Mouse (Mus musculus) small intestine, adult 2 months (tissue): ENCODE results near the gene Tcl1.
"Not testable (repeated sequence)": the region's sequence is repeated elsewhere in the genome, so short reads cannot be mapped to it uniquely, and the experiment has no call there.

Experiments used
- CTCF ChIP-seq: fragments of 200-500 bp; IDR thresholded peaks from 2 replicates; pipeline ENCODE4 v1.5.1; 2012; ENCODE audit warnings: low read depth, mild to moderate bottlenecking, control low read depth, inconsistent platforms, low read length, moderate library complexity, mixed read lengths; ENCODE audit not compliant: insufficient replicate concordance, insufficient read length; ENCODE audit errors: extremely low read depth
- POLR2A ChIP-seq: fragments of 200-500 bp; IDR thresholded peaks from 2 replicates; pipeline ENCODE4 v1.6.1; 2012; ENCODE audit warnings: low read depth, mild to moderate bottlenecking, control low read depth, inconsistent platforms, low read length, moderate library complexity

DNA sequence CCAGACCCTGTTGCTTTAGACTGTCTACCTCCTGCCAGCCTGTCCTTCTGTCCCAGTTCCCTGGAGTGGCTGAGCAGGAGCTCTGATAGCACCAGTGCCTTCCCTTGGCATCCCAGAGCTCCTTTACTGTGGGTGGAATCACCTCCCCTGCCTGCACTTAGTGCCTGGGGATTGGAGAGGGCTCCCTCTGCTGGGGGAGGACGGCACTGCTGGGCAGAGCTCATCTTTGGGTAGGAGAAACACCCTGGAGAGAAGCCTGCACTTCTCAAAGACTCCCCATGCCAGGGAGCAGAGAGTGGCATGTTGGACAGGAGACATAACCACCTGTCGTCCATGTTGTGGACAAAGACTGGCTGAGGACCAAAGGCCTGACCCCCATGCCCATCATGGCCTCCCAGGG lies 48.3 kb downstream of the Tcl1 start:
- peak; percentile 21; the same call in 1 of the 2 replicates for TF ChIP-seq CTCF
- TF ChIP-seq POLR2A: not testable (repeated sequence)
